Mouse (Mus musculus) heart, adult 8-10 months (tissue): ENCODE results near the gene Pitx2. TPM values are rescaled to one million over a fixed set of nuclear protein-coding genes. Genes with fewer than 3 reads are reported as not detected.

Experiments
- DNase-seq: peaks from one replicate; pipeline ENCODE4 v3.0.0; 2022; ENCODE audit warnings: low spot score
- total RNA-seq, 4 experiments: library from RNA; stranded (reverse); gene quantifications; 2 replicates each; pipeline ENCODE4 v1.2.4; 2022

The Pitx2 gene
- total RNA-seq, 4 experiments from 2014 or later = 0.57 to 1.4 (median 0.69) TPM

DNA sequence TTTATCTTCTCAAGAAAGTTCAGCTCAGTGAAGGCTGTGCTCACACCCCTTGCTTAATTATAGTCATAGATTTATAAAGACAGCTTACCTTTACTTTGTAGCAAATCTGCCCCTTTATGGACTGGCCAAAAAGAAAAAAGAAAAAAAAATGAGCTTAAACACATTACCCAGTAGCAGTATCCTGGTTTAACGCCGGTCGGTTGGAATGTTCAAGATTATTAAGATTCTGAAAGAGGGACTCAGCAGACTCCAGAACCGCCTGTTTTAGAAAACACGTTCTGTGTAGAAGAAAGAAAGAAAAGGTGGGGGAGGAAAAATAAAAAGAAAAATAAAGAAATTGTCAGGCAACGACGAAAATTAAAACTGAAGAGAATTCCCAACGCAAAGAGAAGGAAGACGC is 16.8 kb downstream of the Pitx2 start:
- DNase-seq = no peak

DNA sequence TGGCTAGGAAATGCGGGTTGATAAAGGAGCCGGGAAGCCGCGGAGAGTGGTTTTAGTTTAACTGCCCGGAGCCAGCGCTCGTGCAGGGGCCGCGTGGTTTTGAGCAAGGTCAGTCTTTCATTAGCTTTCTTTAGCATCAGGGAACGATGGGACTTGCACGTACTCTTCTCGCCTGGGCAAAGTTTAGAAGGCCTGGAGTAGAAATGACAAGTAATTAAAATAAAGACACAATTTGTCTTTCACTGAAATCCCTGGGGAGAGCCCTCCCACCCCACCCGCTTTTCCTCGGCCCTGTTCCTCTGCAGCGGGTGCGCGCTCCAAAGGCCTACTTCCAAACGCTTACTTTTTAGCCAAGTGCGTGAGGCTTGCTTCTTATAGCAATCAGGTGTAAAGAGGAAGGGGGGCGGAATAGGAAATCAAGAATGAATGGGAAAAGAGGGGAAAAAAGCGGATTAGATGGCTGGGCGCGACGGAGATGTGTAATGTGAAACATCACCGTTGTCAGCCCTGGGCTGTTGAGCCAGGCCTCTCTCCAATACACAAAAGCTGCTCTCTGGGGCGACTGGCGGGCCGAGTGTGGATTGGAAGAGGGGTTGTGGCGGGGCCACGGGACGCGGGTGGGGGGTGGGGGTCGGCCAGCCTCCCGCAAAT is 17.4 kb downstream of the Pitx2 start:
- DNase-seq = no peak

DNA sequence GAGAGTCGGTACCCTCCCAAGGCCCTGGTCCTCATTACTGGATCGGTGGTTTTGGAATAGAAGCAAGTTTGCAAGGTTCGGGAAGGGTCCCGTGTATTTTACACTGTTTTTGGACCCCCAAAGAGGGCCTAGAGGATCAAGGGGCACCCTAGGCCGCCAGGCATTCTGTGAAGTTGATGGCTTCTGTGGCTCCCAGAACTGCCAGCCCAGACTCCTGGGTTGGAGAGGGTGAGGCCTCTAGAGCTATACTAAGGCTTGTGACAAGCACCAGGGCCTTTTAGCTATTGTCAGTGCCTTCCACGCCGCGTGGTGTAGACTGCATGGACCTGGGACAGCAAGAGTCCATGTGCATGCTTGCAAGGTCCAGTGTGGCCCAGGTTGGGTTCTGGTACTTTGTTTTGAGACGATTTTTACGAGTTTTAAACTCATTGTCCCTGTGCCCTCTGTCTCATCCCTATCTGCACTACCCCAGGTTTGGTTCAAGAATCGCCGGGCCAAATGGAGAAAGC is 18.2 kb downstream of the Pitx2 start:
- DNase-seq = no peak

DNA sequence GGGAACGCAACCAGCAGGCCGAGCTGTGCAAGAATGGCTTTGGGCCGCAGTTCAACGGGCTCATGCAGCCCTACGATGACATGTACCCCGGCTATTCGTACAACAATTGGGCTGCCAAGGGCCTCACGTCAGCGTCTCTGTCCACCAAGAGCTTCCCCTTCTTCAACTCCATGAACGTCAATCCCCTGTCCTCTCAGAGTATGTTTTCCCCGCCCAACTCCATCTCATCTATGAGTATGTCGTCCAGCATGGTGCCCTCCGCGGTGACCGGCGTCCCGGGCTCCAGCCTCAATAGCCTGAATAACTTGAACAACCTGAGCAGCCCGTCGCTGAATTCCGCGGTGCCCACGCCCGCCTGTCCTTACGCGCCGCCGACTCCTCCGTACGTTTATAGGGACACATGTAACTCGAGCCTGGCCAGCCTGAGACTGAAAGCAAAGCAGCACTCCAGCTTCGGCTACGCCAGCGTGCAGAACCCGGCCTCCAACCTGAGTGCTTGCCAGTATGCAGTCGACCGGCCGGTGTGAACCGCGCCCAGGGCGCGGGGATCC is 18.8 kb downstream of the Pitx2 start:
- DNase-seq = no peak

DNA sequence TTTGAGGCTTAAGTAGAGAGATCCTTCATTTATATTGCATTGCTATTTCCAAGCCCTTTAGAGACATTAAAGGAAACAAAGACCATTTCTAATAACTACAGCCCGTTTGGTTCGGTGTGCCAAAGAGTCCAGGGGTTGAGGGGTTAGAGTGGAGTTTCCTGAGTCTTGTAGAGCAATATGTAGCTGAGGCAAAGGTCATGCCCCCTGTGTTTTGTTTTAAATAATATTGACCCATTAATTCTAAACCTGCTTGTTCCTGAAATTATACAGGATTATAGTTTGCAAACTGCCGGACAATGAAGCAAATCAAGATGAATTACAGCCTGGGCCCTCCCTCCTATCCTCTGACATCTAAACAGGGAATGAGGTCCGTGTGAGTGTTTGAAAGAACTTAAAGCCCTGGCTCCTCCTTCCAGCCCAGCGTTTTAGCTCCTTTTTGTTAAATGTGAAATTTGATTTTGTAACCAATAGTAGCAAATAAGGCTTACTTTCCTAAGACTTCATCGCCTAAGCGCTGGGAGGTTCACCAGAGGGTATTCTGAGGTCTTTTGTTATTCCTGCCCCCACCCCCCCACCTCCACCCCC is 20.5 kb downstream of the Pitx2 start:
- DNase-seq = no peak

DNA sequence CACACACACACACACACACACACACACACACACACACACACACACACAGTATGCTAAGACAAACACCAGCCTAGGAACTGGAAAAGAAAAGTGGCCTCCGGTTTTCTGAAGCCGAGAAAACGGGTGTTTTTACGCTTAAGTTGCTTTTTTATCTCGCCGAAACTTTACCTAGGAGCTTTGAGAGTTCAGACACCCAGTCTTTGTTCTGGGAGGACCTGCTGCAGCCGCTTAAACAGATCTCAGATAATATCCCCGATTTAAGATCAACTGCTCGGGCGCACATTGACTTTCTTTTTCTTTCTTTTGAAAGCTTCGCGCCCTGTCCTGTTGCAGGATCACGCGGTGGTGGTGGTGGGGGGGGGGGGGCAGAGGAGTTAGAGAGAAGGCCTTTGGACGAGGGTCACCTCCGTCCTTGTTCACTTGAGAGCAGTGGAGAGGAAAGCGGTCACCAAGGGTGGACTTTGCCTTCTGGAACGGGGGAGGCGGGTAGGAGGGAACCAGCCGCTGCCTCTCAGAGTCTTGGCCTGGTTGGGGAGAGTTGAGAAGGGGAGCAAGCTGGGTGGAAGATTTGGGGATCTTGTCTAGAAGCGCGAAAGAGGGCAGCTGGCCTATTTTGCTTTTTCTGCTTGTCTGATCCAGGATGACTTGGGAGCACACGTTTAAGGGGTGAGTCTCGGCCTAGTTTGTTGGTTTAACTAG is 21.2 kb downstream of the Pitx2 start:
- no peak for DNase-seq

DNA sequence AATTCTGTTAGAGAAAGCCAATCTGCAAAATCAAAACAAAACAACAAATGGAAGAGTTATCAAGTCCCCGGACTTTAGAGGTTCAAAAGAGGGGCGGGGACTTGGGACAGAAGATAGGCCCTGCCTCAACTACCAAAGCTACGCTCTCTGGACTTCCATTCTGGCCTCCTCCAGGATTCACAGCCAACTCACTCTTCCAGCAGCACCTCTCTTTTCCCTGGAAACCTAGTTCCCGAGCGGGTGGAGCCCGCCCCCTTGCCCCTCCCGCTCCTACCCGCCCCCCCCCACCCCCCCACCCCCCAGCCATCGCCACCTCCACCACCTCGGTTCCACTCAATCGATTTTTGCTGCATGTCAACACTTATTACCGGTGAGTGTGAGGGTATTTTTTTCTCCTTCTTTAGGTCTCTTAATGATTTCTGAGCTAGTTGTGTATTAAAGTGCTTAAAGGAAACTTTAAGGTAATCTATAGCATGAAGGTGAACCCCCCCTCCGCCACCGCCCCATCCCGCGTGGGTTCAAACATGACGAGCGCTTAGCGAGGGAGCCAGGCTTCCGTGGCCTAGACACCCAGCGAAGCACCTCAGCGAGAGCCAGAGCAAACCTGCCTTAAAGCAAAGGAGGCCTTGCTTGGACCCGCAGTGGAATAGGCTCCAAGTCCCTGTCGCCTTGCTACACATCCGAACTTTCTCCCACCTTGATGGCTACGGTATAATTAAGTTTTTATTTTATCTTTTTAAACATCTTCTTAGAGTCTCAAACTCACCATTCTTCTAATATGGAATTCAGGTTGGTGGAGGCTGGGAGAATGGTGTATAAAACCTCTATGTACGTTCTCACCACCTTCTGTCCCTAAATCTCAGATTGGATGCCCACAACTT is 21.9 kb downstream of the Pitx2 start:
- no peak for DNase-seq

DNA sequence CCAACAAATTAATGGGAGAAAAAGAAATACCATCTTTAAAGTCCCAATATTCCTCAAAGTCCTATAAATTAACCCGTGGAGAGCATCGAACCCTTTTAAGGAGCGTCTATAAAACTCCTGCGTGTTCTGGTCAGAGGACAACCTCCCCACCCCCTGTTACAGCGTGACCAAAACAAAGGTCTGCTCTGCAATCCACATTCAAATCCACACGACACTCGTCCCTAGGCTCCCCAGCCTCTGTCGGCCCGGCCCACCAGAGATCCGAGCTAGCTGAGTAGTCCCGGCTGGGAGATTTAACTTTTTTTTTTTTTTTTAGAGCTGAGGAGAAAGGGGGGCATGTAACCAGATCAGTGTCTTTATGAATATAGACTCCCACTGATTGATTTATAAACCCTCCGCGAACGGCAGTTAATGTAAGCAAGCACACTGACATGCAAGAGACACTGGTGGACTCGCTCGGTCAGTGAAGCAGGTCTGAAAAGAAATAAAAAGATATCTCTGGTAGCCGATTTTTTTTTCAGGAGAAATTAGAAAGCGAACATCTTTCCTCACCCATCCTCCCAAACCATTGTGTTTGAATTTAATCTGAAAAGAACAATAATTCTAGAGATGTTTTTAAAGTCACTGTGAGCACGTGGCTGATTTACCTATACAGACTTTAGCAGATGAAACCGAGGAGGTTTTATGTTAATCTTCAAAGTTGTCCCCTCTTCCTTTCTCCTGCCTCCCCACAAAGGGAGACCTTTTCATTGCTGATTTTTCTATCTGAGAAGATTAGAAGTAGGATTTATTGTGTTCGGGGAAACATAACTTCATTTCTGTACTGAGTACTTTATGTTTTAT is 23.0 kb downstream of the Pitx2 start:
- no peak for DNase-seq

DNA sequence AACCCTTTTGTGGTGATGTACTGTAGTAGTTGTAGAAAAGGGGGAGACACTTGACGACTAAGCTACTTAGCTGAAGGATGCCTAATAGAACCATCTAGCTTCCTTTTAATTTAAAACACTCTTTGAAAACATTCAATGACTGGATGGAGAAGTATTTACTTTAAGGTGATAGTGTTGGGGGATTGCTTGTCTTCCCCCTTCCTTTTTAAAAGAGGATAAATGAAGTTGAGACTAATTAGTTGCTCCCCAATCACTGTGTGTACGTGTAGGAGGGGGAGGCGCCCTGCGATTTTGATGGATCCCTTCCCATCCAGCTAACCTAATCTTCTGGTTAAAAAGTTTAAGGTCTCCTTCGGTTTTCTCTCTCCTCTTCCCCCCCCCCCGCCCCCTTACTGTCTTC is 23.7 kb downstream of the Pitx2 start:
- no peak for DNase-seq

DNA sequence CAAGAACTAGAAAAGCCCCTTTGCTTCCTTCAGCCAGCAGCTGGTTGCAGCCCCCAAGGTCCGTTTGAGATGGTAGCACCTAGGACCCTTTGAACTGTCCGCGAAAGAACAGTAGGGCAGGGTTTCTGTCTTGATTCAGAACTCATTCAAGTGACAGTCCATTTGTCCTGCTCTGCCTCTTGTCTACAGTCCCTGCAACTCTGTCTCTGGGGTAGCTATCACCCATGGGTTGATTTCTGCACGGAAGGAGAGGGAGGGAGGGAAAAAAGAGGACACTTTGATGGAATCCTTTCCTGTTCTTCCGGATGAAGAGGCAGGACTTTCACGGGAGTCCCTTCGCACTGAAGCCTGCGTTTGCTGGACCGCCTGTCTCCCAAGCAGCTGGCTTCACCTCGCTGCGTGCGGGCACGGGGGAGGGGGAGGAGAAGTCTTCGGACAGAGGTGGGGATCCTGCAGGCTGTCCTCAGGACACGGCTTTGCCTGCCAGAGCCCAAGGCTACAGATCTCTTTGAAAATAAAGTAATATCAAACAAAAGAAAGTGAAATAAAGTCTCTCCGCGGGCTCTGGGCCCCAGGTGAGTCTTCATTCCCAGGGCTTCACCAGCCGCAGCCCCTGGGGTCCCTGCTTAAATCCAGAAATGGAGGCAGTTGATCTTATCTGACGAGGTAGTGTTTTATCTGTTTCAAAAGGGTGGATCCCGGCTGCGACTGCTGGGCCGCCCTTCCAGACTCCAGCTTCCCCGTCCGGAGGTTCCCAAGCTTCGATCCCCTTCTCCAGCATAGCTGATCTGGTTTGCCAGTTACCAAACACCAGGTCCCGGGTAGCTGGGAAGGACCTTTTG is 24.5 kb downstream of the Pitx2 start:
- DNase-seq = no peak

DNA sequence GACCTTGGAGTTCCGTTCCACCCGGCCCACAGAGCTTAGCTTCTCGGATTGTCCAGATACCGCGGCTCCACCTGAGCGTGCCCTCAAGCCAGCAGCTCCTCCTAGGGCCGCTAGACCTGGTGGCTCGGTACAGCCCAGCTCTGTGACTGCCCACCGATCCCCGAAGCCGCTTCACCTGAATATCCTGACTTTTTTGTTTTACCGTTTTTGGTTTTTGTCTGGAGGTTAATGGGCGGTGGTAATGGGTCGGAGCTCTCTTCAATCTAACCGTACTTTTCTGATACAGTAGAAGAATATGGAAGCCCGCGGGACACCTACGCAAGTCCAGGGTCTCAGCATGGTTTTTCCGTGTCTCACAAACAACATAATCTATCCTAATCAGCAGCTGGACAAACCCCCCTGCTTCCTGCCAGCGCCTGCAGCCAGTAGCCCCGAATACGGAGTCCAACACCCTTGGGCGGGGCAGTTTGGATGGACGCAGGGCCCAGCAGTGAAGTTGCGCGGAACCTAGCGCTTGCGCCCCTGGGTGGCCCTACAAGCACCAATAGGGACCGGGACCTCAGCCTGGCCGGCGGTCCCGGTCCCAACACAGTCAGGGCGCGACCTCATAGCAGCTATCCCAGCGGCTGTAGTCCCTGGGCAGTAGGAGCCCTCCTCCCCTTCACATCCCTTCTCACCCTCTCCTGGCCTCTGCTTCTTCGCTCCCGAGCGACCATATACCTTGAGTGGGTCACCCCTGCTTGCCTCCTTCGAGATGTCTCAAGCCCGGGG is 25.3 kb downstream of the Pitx2 start:
- DNase-seq = no peak

DNA sequence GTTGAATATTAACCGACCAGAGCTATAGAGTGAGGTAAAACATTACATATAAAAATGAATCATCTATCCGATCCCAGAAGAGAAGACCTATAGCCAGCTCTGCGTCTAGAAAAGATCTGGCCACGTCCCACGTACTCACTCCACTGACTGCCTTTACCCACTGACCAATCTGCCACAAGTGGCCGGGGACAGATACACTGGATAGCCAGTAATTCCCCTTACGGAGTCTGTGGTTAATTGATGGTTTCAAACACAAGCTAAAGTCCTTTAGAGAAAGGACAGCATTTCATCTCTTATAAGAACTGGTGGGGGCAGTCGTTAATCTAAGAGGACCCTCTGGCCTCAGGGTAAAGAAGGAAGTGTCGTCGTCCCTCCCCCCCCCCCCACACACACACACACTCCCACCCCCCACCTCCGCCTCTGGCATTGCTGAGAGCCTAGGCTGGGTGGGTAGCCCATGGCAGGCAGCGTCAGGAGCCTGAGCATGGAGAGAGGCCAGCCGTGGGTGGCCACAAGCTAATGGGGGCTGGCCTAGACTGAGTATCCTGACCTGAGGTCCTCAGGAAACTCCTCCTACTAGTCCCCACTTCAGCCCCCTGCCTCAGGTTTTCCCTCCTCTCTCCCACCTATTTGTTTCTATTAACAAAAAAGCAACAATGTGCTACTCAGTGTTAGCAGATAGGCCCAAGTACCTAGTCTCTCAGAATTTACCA is 26.1 kb downstream of the Pitx2 start:
- no peak for DNase-seq

DNA sequence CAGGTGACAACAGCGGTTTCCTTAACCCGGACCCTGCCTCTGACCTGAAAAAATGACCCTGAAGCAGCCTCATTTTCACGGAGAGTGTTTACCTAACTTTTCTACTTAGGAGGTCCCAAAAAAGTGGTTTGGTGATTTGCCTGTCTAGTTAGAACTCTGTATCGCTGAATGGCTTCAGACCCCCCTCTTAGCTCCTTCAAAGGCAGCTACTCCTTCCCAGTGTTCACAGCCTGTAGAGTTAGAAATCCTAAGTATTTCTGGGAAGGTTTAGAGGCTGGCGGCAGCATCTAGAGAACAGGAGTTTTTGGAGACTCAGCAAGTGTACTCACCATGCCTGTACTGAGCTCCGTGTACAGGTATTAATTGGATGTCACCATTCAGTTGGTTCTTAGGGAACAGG is 27.0 kb downstream of the Pitx2 start:
- no peak for DNase-seq

DNA sequence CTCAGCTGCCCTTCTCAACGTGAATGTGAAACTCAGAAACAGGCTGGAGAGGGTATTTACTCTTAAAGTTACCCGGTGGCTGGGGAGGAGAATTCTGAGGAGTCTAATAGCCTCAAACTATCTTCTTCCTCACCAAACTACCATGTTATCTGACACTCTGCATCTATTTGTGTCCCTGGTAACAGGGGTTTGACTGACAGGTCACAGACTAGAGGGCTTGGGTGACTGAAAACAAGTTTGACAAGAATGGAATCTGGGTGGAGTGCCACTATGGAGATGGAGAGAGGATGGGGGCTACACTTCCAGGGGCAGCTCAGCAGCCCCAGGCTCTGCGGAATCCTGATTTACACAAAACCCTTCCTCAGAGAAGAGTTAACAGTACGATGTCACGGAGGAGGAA is 27.7 kb downstream of the Pitx2 start:
- no peak for DNase-seq

DNA sequence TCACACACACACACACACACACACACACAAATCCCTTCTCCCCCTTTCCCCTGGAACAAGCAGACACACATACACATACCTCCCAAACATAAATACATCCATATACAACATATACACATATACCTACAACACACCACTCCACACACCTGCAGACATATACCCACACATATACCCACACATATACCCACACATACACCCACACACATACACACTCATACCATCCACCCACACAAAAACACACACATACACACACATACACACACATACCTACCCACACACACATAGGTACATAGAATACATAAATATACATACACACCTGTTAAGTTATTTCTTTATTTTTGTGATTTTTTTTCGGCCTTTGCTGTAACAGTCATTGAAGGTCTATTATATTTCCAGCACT is 38.3 kb downstream of the Pitx2 start:
- DNase-seq = no peak

DNA sequence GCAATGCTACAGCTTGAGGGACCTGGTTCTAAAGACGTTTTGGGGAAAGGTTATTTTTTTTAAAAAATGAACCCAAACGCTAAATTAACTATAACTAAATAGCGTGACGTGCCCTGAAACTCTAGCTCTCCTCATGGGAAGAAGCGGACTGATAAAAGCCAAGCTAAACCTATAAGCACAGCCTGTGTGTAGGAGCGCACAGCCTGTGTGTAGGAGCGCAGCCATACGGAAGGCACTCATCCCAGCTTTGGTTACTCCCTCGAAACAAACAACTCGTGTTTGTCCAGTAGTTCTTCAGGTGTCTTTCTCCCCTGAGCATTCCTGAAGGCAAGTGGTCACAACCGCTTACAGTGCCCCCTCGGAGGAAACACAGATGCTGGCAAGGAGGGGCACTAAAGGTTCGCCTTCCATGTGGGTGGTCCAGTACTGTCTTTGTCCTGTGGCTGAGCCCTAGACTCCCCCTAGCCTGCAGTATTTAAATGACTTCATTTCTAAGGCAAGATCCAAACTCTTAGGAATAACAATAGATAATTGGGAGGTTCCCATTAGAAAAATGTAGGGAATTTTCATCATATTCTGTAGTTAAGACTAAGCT is 39.1 kb downstream of the Pitx2 start:
- DNase-seq = no peak

DNA sequence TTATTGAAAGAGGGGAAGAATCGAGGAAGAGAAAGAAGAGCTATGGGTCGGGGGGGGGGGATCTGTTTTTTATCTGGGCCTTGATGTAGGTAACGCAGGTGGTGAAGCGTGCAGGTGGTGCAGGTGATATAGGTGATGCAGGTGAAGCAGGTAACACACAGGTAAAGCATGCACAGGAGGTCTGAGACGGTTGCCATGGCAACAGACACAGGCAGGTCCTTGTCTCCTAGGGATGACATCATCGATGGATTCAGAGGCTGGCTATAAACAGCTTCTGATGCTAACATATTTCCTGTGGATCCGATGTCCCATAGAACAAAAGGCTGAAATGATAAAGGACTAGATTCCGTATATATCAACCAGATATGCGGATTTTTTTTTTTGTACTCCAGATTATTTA is 51.3 kb downstream of the Pitx2 start:
- DNase-seq = no peak

DNA sequence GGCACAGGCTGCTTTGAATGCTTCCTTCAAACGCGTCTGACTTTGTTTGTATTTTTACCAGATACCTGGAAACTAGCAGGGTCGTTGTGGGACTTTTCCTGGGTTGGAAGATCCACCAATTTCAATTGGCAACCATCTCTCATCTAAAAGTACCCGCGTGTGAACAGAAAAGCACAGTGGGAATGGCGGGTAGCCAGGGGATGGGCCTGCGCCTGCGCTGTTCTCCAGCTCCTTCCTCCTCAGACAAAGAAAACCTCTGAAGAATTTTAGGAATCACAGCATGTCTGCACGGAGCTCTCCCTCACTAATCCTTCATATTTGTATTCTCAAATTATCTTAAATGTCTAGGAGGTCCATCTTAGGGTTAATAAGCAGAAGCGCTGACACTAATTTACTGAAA is 54.6 kb downstream of the Pitx2 start:
- DNase-seq = no peak
